Mouse (Mus musculus) forebrain, embryonic 16.5 days (tissue): ENCODE results near the gene Doc2b. TPM values are rescaled to one million over a fixed set of nuclear protein-coding genes. Genes with fewer than 3 reads are reported as not detected.
"Not testable (repeated sequence)": the region's sequence is repeated elsewhere in the genome, so short reads cannot be mapped to it uniquely, and the experiment has no call there.

Experiments used
- ATAC-seq: fragments of 200-750 bp; cut with Nextera tagmentation; 2 replicates; pipeline ENCODE4 v1.8.0; 2017; ENCODE audit warnings: mild to moderate bottlenecking, moderate library complexity
- H3K27ac ChIP-seq: fragments of 300-500 bp; sonication (generic); 2 replicates; pipeline ENCODE4 v1.5.1; 2014; ENCODE audit warnings: low read length, control low read depth
- H3K27me3 ChIP-seq: fragments of 300-500 bp; sonication (generic); replicated peaks from 2 replicates; pipeline ENCODE4 v1.6.1; 2014; ENCODE audit warnings: low read length; ENCODE audit not compliant: control insufficient read depth, insufficient read depth
- H3K36me3 ChIP-seq: fragments of 300-500 bp; sonication (generic); 2 replicates; pipeline ENCODE4 v1.6.1; 2014; ENCODE audit not compliant: control insufficient read depth, insufficient read depth
- H3K4me1 ChIP-seq: fragments of 300-500 bp; sonication (generic); replicated peaks from 2 replicates; pipeline ENCODE4 v1.6.1; 2014; ENCODE audit warnings: low read length; ENCODE audit not compliant: control insufficient read depth, insufficient read depth
- H3K4me2 ChIP-seq: fragments of 300-500 bp; sonication (generic); 2 replicates; pipeline ENCODE4 v1.6.1; 2014; ENCODE audit warnings: mild to moderate bottlenecking, low read length, control low read depth
- H3K4me3 ChIP-seq: fragments of 300-500 bp; sonication (generic); replicated peaks from 2 replicates; pipeline ENCODE4 v1.5.1; 2014; ENCODE audit warnings: mild to moderate bottlenecking, low read length, control low read depth
- H3K9ac ChIP-seq: fragments of 300-500 bp; sonication (generic); replicated peaks from 2 replicates; pipeline ENCODE4 v1.6.1; 2014; ENCODE audit warnings: low read depth, low read length, control low read depth
- H3K9me3 ChIP-seq: fragments of 300-500 bp; sonication (generic); 2 replicates; pipeline ENCODE4 v1.6.1; 2016; ENCODE audit warnings: low read length; ENCODE audit not compliant: control insufficient read depth
- WGBS: fragments of 180-500 bp; shearing (Covaris S2); extraction: QIAGEN DNeasy Blood & Tissue Kit; methylation state at CpG from one replicate; pipeline ENCODE4 v1.1.7; 2014; 5-methylcytosine and 5-hydroxymethylcytosine counted together
- polyA plus RNA-seq: library from polyadenylated mRNA; unstranded; fragments of >200 nt; fragmentation: Nextera tagmentation; extraction: Ambion mirVana; gene quantifications from 2 replicates; pipeline ENCODE4 v1.2.1, GENCODE M21; 2015

Doc2b gene
- polyA plus RNA-seq, 1 experiment from 2014 or later, result 3.0 TPM

- under 1% methylated on average over 42 of the region's 52 CpGs for WGBS
- Histone ChIP-seq H3K36me3 (no peaks in the 10 kb centered on the region), H3K4me1 (peaks cover 38% of the 10 kb centered on the region), H3K4me3 (peak overlapping the region; percentile 84), H3K9me3 (no peaks in the 10 kb centered on the region), H3K27me3 (no peaks in the 10 kb centered on the region), H3K4me2 (peak overlapping the region; percentile 77), H3K9ac (peak overlapping the region; percentile 99), H3K27ac (peak overlapping the region; percentile 99)
- peak; percentile 57 for ATAC-seq
These were observed 62.5 kb downstream of the Doc2b start for GRCm38 (mm10) chr11:75733227-75733940.

GRCm38 (mm10) chr11:75732434-75733226 is 63.2 kb downstream of the Doc2b start, which contains the start of gene Ywhae:
Gene Ywhae (plus strand): TSS chr11:75732869.
- Histone ChIP-seq H3K9ac (peak within 1 kb of the TSS; percentile 99), H3K36me3 (no peaks in the 10 kb centered on the region), H3K4me3 (peak within 1 kb of the TSS; percentile 84), H3K27ac (peak within 1 kb of the TSS; percentile 99), H3K9me3 (no peaks in the 10 kb centered on the region), H3K4me2 (peak within 1 kb of the TSS; percentile 77), H3K4me1 (peaks cover 35% of the 10 kb centered on the region), H3K27me3 (no peaks in the 10 kb centered on the region)
- WGBS, result under 1% methylated on average over 69 of the region's 76 CpGs
- peak; percentile 95 for ATAC-seq

DNA sequence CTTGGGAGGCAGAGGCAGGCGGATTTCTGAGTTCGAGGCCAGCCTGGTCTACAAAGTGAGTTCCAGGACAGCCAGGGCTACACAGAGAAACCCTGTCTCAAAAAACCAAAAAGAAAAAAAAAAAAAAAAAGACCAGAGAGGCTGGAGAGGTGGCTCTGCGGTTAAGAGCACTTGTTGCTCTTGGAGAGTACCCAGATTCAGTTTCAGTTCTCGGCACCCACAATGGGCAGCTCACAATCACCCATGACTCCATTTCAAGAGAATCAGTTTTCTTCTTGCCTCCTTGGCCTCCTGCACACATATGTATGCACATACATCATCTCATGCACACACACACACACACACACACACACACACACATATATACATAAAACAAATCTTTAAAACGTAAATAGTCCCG is 68.2 kb downstream of the Doc2b start:
- not testable (repeated sequence) for H3K27me3 ChIP-seq, H3K36me3 ChIP-seq, H3K4me2 ChIP-seq, H3K4me3 ChIP-seq, ATAC-seq, H3K9me3 ChIP-seq, H3K27ac ChIP-seq, H3K9ac ChIP-seq
- peaks cover 10% of the 10 kb centered on the region for H3K4me1 ChIP-seq
- WGBS, result 89% methylated on average over 6 of the region's 6 CpGs

GRCm38 (mm10) chr11:75727168-75727567 is 68.7 kb downstream of the Doc2b start:
- 76% methylated on average over 2 of the region's 2 CpGs for WGBS
- Histone ChIP-seq H3K36me3 (no peaks in the 10 kb centered on the region), H3K27ac (no peak overlapping the region), H3K4me2 (no peak overlapping the region), H3K27me3 (no peaks in the 10 kb centered on the region), H3K9ac (no peak overlapping the region), H3K4me3 (no peak overlapping the region), H3K4me1 (peaks cover 7% of the 10 kb centered on the region), H3K9me3 (no peaks in the 10 kb centered on the region)
- ATAC-seq, result no peak

DNA sequence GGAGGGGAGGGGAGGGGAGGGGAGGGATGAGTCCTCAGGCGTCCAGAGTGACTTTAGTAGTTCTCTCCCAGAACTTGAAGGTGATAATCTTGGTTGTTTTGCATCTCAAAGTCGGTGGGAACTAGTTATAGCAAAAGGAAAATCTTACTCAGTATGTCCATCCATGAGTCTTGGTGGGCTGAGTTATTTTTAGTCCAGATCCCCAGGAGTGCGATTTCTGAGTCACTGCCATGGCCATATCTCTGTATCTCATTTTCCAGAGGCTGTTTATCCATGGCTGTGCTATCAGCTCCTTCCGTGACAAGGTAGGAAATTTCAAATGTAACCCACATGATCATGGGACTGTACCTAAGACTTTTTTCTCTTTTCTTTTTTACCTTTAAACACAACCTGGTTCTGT is 73.5 kb downstream of the Doc2b start:
- Histone ChIP-seq H3K27ac (no peak overlapping the region), H3K4me3 (no peak overlapping the region), H3K4me2 (no peak overlapping the region), H3K4me1 (no peaks in the 10 kb centered on the region), H3K36me3 (no peaks in the 10 kb centered on the region), H3K9me3 (no peaks in the 10 kb centered on the region; the same call in 1 of the 2 replicates), H3K9ac (no peak overlapping the region), H3K27me3 (no peaks in the 10 kb centered on the region)
- 61% methylated on average over 4 of the region's 4 CpGs for WGBS
- ATAC-seq, result no peak

Other genes with a start within 250 kb of the Doc2b start
- gene Pitpna, start 208.0 kb downstream of the Doc2b start, polyA plus RNA-seq, result 86.1 and 90.2 TPM in 2 replicates
- 54.4 and 59.3 TPM in 2 replicates for gene Inpp5k, start 165.1 kb downstream of the Doc2b start, polyA plus RNA-seq
- gene Myo1c, start 145.5 kb downstream of the Doc2b start, polyA plus RNA-seq, result 11.3 and 11.9 TPM in 2 replicates
- gene Crk, start 116.8 kb downstream of the Doc2b start, polyA plus RNA-seq, result 130 and 142 TPM in 2 replicates
- 1,407 and 1,506 TPM in 2 replicates for gene Ywhae, start 63.2 kb downstream of the Doc2b start, polyA plus RNA-seq
- 1.1 and 2.0 TPM in 2 replicates for gene Rph3al, start 142.4 kb upstream of the Doc2b start, polyA plus RNA-seq
- 2.7 and 4.1 TPM in 2 replicates for gene 1700016K19Rik, start 203.9 kb upstream of the Doc2b start, polyA plus RNA-seq
- 7.4 and 7.5 TPM in 2 replicates for gene Rflnb, start 231.7 kb upstream of the Doc2b start, polyA plus RNA-seq